8 mouse cellular contexts compared by ENCODE assay signal in the genomic region with DNA sequence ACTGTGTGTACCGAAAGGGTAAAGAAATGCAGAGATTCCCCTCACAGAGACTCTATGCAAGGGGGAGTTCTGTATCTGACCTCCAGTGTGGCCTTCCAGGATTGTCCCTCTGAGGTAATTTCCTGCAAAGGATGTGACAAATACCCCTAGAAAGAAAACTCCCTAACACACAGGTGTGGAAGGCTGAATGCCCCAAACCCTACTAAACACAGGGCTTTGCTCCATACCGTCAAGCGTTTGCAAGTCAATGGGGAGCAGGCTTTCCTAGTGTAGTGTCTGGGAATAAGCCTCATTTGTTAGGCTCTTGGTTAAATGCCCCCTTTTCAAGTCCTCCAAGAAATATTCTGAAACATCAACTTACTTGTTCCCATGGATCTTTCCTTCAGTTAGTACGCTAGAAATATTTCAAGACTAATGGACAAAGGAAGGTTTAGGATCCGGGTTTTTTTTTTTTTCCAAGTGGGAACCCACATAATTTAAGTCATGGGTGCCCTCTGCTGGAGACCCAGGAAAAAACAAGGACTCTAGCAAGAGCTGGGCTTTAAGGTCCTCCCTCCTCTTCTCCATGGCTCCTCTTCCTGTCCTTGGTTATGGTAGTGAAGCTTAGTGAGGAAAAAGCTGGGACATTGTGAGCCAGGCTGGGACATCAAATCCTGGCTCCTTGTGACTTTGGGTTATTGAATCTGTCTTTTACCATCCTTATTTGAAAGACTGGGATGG.
DNase-seq lines count a peak whose midpoint lies in the region; ATAC-seq and TF ChIP-seq lines count a peak whose summit lies in the region.

No protein-coding gene starts in this region.

- H3K9me3 ChIP-seq in G1E (replicated peaks): no peaks in the 10 kb centered on the region
- H3K9me3 ChIP-seq in heart, embryonic 13.5 days: no peaks in the 10 kb centered on the region

- peak; percentile 8; the same call in 1 of the 2 replicates for TF ChIP-seq CTCF in G1E (IDR thresholded peaks at IDR 0.05; ENCODE audit: low read depth, low read length)
- TF ChIP-seq CTCF in bone marrow, adult 2 months (IDR thresholded peaks at IDR 0.05; ENCODE audit: control insufficient read depth, insufficient read depth, low read length): peak; percentile 26; the same call in 1 of the 2 replicates
- peak; percentile 40; the same call in 1 of the 2 replicates for TF ChIP-seq CTCF in small intestine, adult 2 months (IDR thresholded peaks at IDR 0.05; ENCODE audit: extremely low read depth, insufficient read length, insufficient replicate concordance, low read depth, low read length)

- no peak for ATAC-seq in G1E (ENCODE audit: extremely low read depth, insufficient number of reproducible peaks, low FRiP score, poor library complexity, severe bottlenecking)
- ATAC-seq in erythroid progenitor cell, adult 5-6 weeks (replicated peaks; ENCODE audit: low FRiP score, poor library complexity, severe bottlenecking): 0 out of 2 replicates have a peak, but pooled peaks have one; percentile 43
- no peak for ATAC-seq in heart, embryonic 13.5 days (ENCODE audit: extremely low read depth, insufficient number of reproducible peaks, low FRiP score, low TSS enrichment)

- 0 out of 2 replicates have a peak overlapping the region, but pooled peaks have one; percentile 37 for H3K9ac ChIP-seq in heart, embryonic 13.5 days

- H3K27ac ChIP-seq in bone marrow, adult 2 months (ENCODE audit: control insufficient read depth, insufficient read depth, low read depth, low read length, poor library complexity): no peak overlapping the region
- H3K27ac ChIP-seq in heart, embryonic 13.5 days (replicated peaks): 0 out of 2 replicates have a peak overlapping the region, but pooled peaks have one; percentile 21
- H3K27ac ChIP-seq in small intestine, adult 2 months (ENCODE audit: insufficient read depth, low read depth, low read length): no peak overlapping the region

- WGBS in bone marrow, adult 2 months: 46% methylated on average over 5 of the region's 5 CpGs
- 38% methylated on average over 5 of the region's 5 CpGs for WGBS in heart, embryonic 13.5 days
- WGBS in small intestine, adult 2 months: 46% methylated on average over 5 of the region's 5 CpGs

- H3K4me2 ChIP-seq in heart, embryonic 13.5 days: no peak overlapping the region

- no peak for TF ChIP-seq POLR2A in bone marrow, adult 2 months (IDR thresholded peaks at IDR 0.05; ENCODE audit: borderline replicate concordance, control insufficient read depth, low read depth, low read length)
- TF ChIP-seq POLR2A in small intestine, adult 2 months (IDR thresholded peaks at IDR 0.05; ENCODE audit: low read depth, low read length): no peak

- H3K4me3 ChIP-seq in G1E (ENCODE audit: low read depth, low read length): no peak overlapping the region
- H3K4me3 ChIP-seq in bone marrow, adult 2 months (replicated peaks; ENCODE audit: control insufficient read depth, low read depth, low read length): no peak overlapping the region
- no peak overlapping the region for H3K4me3 ChIP-seq in heart, embryonic 13.5 days
- H3K4me3 ChIP-seq in small intestine, adult 2 months (ENCODE audit: low read depth, low read length): no peak overlapping the region

- peaks cover 17% of the 10 kb centered on the region for H3K4me1 ChIP-seq in G1E (ENCODE audit: insufficient read depth, low read depth, low read length)
- peaks cover 4% of the 10 kb centered on the region; the same call in 1 of the 2 replicates for H3K4me1 ChIP-seq in bone marrow, adult 2 months (ENCODE audit: control insufficient read depth, insufficient read depth, low read length)
- peaks cover 29% of the 10 kb centered on the region for H3K4me1 ChIP-seq in heart, embryonic 13.5 days
- peaks cover 23% of the 10 kb centered on the region; the same call in 1 of the 2 replicates for H3K4me1 ChIP-seq in small intestine, adult 2 months (ENCODE audit: control insufficient read depth, insufficient read depth, insufficient read length, low read length)

- H3K36me3 ChIP-seq in G1E (replicated peaks): no peaks in the 10 kb centered on the region
- H3K36me3 ChIP-seq in heart, embryonic 13.5 days: no peaks in the 10 kb centered on the region
- H3K36me3 ChIP-seq in small intestine, adult 2 months (ENCODE audit: control insufficient read depth, insufficient read depth, low read length): no peaks in the 10 kb centered on the region

- H3K27me3 ChIP-seq in G1E (ENCODE audit: insufficient read depth, low read length): peaks cover 10% of the 10 kb centered on the region; the same call in 1 of the 2 replicates
- no peaks in the 10 kb centered on the region for H3K27me3 ChIP-seq in heart, embryonic 13.5 days (replicated peaks)
- no peaks in the 10 kb centered on the region for H3K27me3 ChIP-seq in small intestine, adult 2 months (ENCODE audit: control insufficient read depth, insufficient read depth, low read length)

- DNase-seq in G1E (ENCODE audit: low spot score): peak; percentile 22
- DNase-seq in layer of hippocampus, adult 18-20 months (ENCODE audit: low spot score in 2 of 2): peak; percentile 58 to 91
- DNase-seq in lung, postnatal 10 days: peak; percentile 94
- DNase-seq in natural killer cell, adult 2 months (ENCODE audit: low spot score in 2 of 2): no peak

Comparison
In these comparisons a context has a peak if more than half of its experiments do, and no peak if none do; other contexts are left out.
1. DNase-seq: peak in G1E (single experiment), layer of hippocampus, adult 18-20 months (2 of 2) and lung, postnatal 10 days (single experiment); none in natural killer cell, adult 2 months (0 of 2).
2. Peak in every context shown above with its lines, with median percentiles within 50 percentile points of each other: CTCF ChIP-seq.